Mouse (Mus musculus) mammary gland, adult 2 months (tissue): ENCODE measurements around the gene Bace1. TPM values are rescaled to one million over a fixed set of nuclear protein-coding genes. Genes with fewer than 3 reads are reported as not detected.

Source experiments
- polyA plus RNA-seq: library from polyadenylated mRNA; depleted of rRNA; stranded (reverse); fragments of >200 nt; gene quantifications from 2 replicates; pipeline ENCODE4 v1.2.3, GENCODE M21; 2012; ENCODE audit warnings: low replicate concordance; rRNA removed

Gene Bace1
- polyA plus RNA-seq, result 20.8 and 23.6 TPM in 2 replicates

DNA sequence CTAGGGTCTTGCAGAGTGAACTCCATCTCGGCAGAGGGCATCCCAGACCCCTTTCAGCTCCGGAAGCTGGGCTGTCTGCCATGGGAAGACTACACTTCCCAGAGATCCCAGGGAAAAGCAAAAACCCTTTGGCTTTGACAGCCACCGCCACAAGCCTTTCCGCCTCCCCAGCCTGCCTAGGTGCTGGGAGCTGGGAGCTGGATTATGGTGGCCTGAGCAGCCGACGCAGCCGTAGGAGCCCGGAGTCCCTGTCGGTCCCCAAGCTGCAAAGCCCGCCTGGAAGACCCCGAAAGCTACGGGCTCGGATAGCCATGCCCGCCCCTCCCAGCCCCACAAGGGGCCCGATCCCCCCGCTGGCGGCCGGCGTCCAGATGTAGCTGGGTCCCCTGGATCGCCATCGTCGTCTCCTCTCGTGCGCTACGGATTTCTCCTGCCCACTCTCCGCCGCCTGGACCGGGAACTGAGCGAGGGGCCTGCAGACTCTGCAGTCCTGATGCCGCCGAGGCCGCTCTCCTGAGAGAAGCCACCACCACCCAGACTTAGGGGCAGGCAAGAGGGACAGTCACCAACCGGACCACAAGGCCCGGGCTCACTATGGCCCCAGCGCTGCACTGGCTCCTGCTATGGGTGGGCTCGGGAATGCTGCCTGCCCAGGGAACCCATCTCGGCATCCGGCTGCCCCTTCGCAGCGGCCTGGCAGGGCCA is at the start of gene Bace1:
TSS of gene Bace1 (plus strand) at position 147 of the 705 bp plus-strand sequence.

DNA sequence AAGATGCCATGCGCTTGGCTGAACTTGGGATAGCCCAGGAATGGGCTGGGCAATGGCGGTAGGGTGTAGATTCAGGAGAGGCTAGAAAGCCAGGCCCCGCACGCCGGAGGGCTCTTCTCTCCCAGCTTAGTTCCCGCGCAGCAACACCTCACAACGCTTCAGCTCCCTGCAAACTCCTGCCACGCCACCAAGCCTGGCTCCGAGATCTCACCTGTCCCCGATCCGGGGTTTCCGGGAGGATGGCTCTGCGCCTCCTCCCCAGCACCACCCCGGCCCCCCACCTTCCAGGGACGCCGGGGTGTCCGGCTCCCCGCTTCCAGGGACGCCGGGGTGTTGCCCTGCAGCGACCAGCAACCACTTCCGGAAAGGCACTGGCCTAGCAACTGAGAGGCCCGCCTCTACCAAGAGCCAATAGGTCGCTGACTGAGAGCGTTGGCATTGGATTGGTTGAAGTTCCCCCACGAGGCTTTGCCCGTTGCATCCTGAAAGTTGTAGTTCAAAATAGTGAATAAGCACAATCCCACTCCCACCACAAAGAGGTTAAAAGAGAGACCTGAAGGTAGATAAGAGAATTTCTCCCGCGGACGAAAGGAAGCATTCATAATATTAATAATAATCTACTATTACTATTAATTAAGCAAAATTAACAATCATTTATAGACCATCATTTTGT is 10.0 kb upstream of the Bace1 start, which contains the start of gene Cep164:
TSS of gene Cep164 (minus strand) at position 401 of the 673 bp plus-strand sequence.

GRCm38 (mm10) chr9:45906355-45907077 is 68.1 kb downstream of the Bace1 start, which contains the start of the genes Pcsk7 and Rnf214:
Gene Pcsk7, plus strand, starts transcription at chr9:45906497.
Gene Rnf214, minus strand, starts transcription at chr9:45906911.

Other genes with a start within 250 kb of the Bace1 start
- 13.3 and 24.7 TPM in 2 replicates for gene Cep164, start 9.9 kb upstream of the Bace1 start, polyA plus RNA-seq
- 39.0 and 57.3 TPM in 2 replicates for gene Pcsk7, start 67.9 kb downstream of the Bace1 start, polyA plus RNA-seq
- gene Rnf214, start 68.3 kb downstream of the Bace1 start, polyA plus RNA-seq, result 13.7 and 19.4 TPM in 2 replicates
- gene Tagln, start 97.5 kb downstream of the Bace1 start, polyA plus RNA-seq, result 191 and 198 TPM in 2 replicates
- gene Sidt2, start 116.7 kb downstream of the Bace1 start, polyA plus RNA-seq, result 441 and 490 TPM in 2 replicates
- gene Pafah1b2, start 174.1 kb downstream of the Bace1 start, polyA plus RNA-seq, result 17.0 and 27.6 TPM in 2 replicates
- gene Sik3, start 174.2 kb downstream of the Bace1 start, polyA plus RNA-seq, result 13.8 and 14.4 TPM in 2 replicates